Mouse (Mus musculus) stomach, embryonic 14.5 days (tissue): Measurements from ENCODE around the gene Alk. TPM values are rescaled to one million over a fixed set of nuclear protein-coding genes. Genes with fewer than 3 reads are reported as not detected.

Experiments
- ATAC-seq: fragments of 200-750 bp; cut with Nextera tagmentation; 2 replicates; pipeline ENCODE4 v1.8.0; 2017; ENCODE audit warnings: low read depth, moderate TSS enrichment; ENCODE audit not compliant: insufficient number of reproducible peaks, insufficient read depth, low FRiP score
- H3K27ac ChIP-seq: fragments of 300-500 bp; sonication (generic); 2 replicates; pipeline ENCODE4 v1.5.1; 2014; ENCODE audit warnings: mild to moderate bottlenecking, low read length, moderate library complexity, mixed read lengths
- H3K27me3 ChIP-seq: fragments of 300-500 bp; sonication (generic); 2 replicates; pipeline ENCODE4 v1.6.1; 2014; ENCODE audit warnings: low read length, control low read depth, mixed read lengths; ENCODE audit not compliant: control insufficient read depth, insufficient read depth
- H3K36me3 ChIP-seq: fragments of 300-500 bp; sonication (generic); 2 replicates; pipeline ENCODE4 v1.6.1; 2014; ENCODE audit warnings: mild to moderate bottlenecking, control low read depth, low read length, moderate library complexity, mixed read lengths; ENCODE audit not compliant: control insufficient read depth, insufficient read depth
- H3K4me1 ChIP-seq: fragments of 300-500 bp; sonication (generic); 2 replicates; pipeline ENCODE4 v1.6.1; 2014; ENCODE audit warnings: low read length, control low read depth, mixed read lengths; ENCODE audit not compliant: control insufficient read depth, insufficient read depth
- H3K4me2 ChIP-seq: fragments of 300-500 bp; sonication (generic); replicated peaks from 2 replicates; pipeline ENCODE4 v1.6.1; 2014; ENCODE audit warnings: low read depth, low read length, control low read depth
- H3K4me3 ChIP-seq: fragments of 300-500 bp; sonication (generic); 2 replicates; pipeline ENCODE4 v1.5.1; 2014; ENCODE audit warnings: low read depth, low read length, control low read depth
- H3K9ac ChIP-seq: fragments of 300-500 bp; sonication (generic); replicated peaks from 2 replicates; pipeline ENCODE4 v1.6.1; 2014; ENCODE audit warnings: low read depth, mild to moderate bottlenecking, control low read depth, low read length, moderate library complexity, mixed read lengths
- H3K9me3 ChIP-seq: fragments of 300-500 bp; sonication (generic); 2 replicates; pipeline ENCODE4 v1.6.1; 2016; ENCODE audit warnings: low read depth, low read length, control low read depth; ENCODE audit not compliant: control insufficient read depth
- WGBS: fragments of 180-500 bp; shearing (Covaris S2); extraction: QIAGEN DNeasy Blood & Tissue Kit; methylation state at CpG from one replicate; pipeline ENCODE4 v1.1.7; 2014; 5-methylcytosine and 5-hydroxymethylcytosine counted together
- polyA plus RNA-seq: library from polyadenylated mRNA; unstranded; fragments of >200 nt; fragmentation: Nextera tagmentation; extraction: Ambion mirVana; gene quantifications from 2 replicates; pipeline ENCODE4 v1.2.1, GENCODE M21; 2014

Gene Alk
- polyA plus RNA-seq, 1 experiment from 2014 or later, result 2.1 TPM

DNA sequence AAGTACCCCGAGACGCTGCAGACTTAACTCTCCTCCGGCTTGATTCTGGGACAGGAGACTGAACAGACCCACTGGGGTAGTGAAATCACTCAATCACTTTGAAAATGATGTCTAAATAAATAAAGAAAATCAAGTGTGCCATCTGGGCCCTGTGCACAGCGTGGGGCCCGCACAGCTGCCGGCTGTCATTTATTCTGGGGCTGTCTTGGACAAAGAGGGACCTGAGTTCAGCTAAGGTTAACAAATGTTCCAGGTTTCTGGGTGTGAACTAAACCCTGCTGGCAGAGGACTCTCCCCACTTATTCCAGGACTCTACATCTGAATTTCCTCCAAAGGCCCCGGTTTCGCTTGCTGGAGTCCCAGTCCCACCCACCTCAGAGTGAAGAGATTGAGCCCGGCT is 581.1 kb downstream of the Alk start:
- WGBS, result 35% methylated on average over 9 of the region's 9 CpGs
- no peaks in the 10 kb centered on the region for H3K4me1 ChIP-seq
- no peak overlapping the region for H3K9ac ChIP-seq
- no peaks in the 10 kb centered on the region for H3K9me3 ChIP-seq
- no peaks in the 10 kb centered on the region for H3K36me3 ChIP-seq
- H3K27me3 ChIP-seq, result no peaks in the 10 kb centered on the region
- H3K4me3 ChIP-seq, result no peak overlapping the region
- H3K27ac ChIP-seq, result no peak overlapping the region
- no peak for ATAC-seq
- no peak overlapping the region for H3K4me2 ChIP-seq

GRCm38 (mm10) chr17:72021733-72022669 is 582.4 kb downstream of the Alk start:
- Histone ChIP-seq H3K9me3 (no peaks in the 10 kb centered on the region), H3K4me3 (no peak overlapping the region), H3K27me3 (no peaks in the 10 kb centered on the region), H3K27ac (no peak overlapping the region), H3K9ac (no peak overlapping the region), H3K4me1 (no peaks in the 10 kb centered on the region), H3K36me3 (no peaks in the 10 kb centered on the region), H3K4me2 (no peak overlapping the region)
- ATAC-seq, result no peak
- WGBS, result 77% methylated on average over 10 of the region's 10 CpGs

DNA sequence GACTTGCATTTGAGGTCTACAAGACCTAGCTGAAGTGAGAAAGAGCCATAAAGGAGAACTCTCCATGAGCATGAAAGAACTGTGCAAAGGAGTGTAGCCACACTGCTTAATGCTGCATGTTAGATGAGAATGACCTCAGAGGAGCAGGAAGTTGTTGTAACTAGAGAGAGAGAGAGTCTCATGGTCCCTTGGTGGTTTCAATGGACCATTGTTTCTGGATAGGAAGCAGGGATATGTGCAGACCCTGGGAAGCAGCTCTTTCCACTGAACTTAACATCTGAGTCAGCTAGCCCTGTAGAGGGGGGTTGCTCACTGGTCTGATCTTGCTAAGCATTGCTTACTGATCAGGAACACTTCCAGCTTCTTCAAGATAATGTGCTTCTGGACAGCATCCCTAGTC is 587.1 kb downstream of the Alk start:
- Histone ChIP-seq H3K27me3 (no peaks in the 10 kb centered on the region), H3K4me2 (no peak overlapping the region), H3K9me3 (no peaks in the 10 kb centered on the region), H3K4me1 (no peaks in the 10 kb centered on the region), H3K27ac (no peak overlapping the region), H3K4me3 (no peak overlapping the region), H3K9ac (no peak overlapping the region), H3K36me3 (no peaks in the 10 kb centered on the region)
- no peak for ATAC-seq

- Histone ChIP-seq H3K9ac (no peak overlapping the region), H3K27ac (no peak overlapping the region), H3K36me3 (no peaks in the 10 kb centered on the region), H3K4me1 (no peaks in the 10 kb centered on the region), H3K4me2 (no peak overlapping the region), H3K27me3 (no peaks in the 10 kb centered on the region), H3K4me3 (no peak overlapping the region), H3K9me3 (no peaks in the 10 kb centered on the region)
- ATAC-seq, result no peak
- 84% methylated on average over 3 of the region's 3 CpGs for WGBS
Measured at GRCm38 (mm10) chr17:72015253-72015652, 589.2 kb downstream of the Alk start.

GRCm38 (mm10) chr17:72012775-72013174 is 591.7 kb downstream of the Alk start:
- WGBS, result 72% methylated on average over 9 of the region's 9 CpGs
- no peaks in the 10 kb centered on the region for H3K9me3 ChIP-seq
- no peak for ATAC-seq

DNA sequence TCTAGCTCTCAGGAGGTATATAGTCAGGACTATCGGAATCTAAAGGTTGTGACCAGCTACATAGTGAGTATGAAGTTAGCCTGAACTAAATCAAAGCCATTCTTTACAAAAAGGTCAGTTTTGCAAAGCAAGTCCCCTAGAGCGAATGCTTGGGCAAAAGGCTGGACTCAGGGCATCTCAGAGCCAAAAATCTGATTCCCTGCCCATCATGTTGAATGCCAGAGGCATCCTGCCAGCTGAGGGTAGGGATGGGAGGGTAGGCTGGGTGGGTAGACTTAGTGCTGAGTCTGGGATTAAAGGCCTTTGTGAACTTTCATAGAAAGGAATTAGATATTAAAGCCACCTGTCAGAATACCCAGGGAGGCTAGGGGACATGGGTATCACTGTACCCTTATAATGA is 594.6 kb downstream of the Alk start:
- no peak for ATAC-seq
- WGBS, result 88% methylated on average over 2 of the region's 2 CpGs

More at GRCm38 (mm10) chr17:72012775-72013174, 591.7 kb downstream of the Alk start:
- H3K4me1 ChIP-seq, result no peaks in the 10 kb centered on the region
- no peak overlapping the region for H3K9ac ChIP-seq
- no peaks in the 10 kb centered on the region for H3K27me3 ChIP-seq
- no peak overlapping the region for H3K27ac ChIP-seq
- no peak overlapping the region for H3K4me2 ChIP-seq
- no peaks in the 10 kb centered on the region for H3K36me3 ChIP-seq
- H3K4me3 ChIP-seq, result no peak overlapping the region

DNA sequence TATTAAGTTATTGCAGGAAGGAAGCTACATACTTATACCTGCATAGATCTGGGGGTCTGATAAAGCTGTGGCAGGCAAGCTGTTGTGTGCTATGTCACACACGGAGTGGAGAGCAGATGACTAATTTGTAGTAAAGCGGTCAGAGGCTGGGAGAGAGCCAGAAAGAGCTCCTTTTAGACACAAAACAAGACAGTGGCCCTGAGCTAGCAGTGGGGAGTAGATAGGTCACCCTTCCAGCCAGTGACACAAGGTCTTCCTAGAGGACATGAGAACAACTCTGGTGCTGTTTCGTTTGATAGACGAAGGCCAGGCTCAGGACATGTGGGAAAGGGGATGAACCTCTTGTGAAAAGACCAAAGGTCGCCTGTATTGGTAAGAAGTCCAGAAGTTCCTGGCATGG is 596.0 kb downstream of the Alk start:
- H3K27ac ChIP-seq, result no peak overlapping the region
- no peaks in the 10 kb centered on the region for H3K4me1 ChIP-seq
- no peaks in the 10 kb centered on the region for H3K27me3 ChIP-seq
- H3K4me2 ChIP-seq, result no peak overlapping the region
- no peak overlapping the region for H3K4me3 ChIP-seq
- no peaks in the 10 kb centered on the region for H3K9me3 ChIP-seq
- ATAC-seq, result no peak
- H3K36me3 ChIP-seq, result no peaks in the 10 kb centered on the region
- no peak overlapping the region for H3K9ac ChIP-seq
- 63% methylated on average over 5 of the region's 5 CpGs for WGBS

More for the DNA sequence above, 594.6 kb downstream of the Alk start:
- H3K36me3 ChIP-seq, result no peaks in the 10 kb centered on the region
- no peak overlapping the region for H3K9ac ChIP-seq
- H3K4me1 ChIP-seq, result no peaks in the 10 kb centered on the region
- H3K27ac ChIP-seq, result no peak overlapping the region
- H3K9me3 ChIP-seq, result no peaks in the 10 kb centered on the region
- H3K4me3 ChIP-seq, result no peak overlapping the region
- H3K4me2 ChIP-seq, result no peak overlapping the region
- no peaks in the 10 kb centered on the region for H3K27me3 ChIP-seq

- Histone ChIP-seq H3K27ac (no peak overlapping the region), H3K4me3 (no peak overlapping the region), H3K36me3 (no peaks in the 10 kb centered on the region), H3K4me1 (no peaks in the 10 kb centered on the region), H3K9ac (no peak overlapping the region), H3K4me2 (no peak overlapping the region), H3K9me3 (no peaks in the 10 kb centered on the region), H3K27me3 (no peaks in the 10 kb centered on the region)
- 77% methylated on average over 6 of the region's 6 CpGs for WGBS
- no peak for ATAC-seq
Measured at GRCm38 (mm10) chr17:72005365-72005764, 599.1 kb downstream of the Alk start.
